Mouse (Mus musculus) small intestine, adult 2 months (tissue): ENCODE measurements around the gene Sat2. TPM values are rescaled to one million over a fixed set of nuclear protein-coding genes. Genes with fewer than 3 reads are reported as not detected.
A peak's percentile ranks its signal among the peaks of the same experiment; 100 is the strongest.

Source experiments
- H3K27ac ChIP-seq: fragments of 200-500 bp; 2 replicates; pipeline ENCODE4 v1.5.1; 2012; ENCODE audit warnings: low read depth, low read length, control low read depth, inconsistent platforms; ENCODE audit not compliant: insufficient read depth
- H3K27me3 ChIP-seq: fragments of 200-500 bp; 2 replicates; pipeline ENCODE4 v1.6.1; 2012; ENCODE audit warnings: mild to moderate bottlenecking, moderate library complexity, low read length, inconsistent platforms; ENCODE audit not compliant: control insufficient read depth, insufficient read depth
- H3K36me3 ChIP-seq: fragments of 200-500 bp; 2 replicates; pipeline ENCODE4 v1.6.1; 2012; ENCODE audit warnings: mild to moderate bottlenecking, low read length, control low read depth, inconsistent platforms; ENCODE audit not compliant: control insufficient read depth, insufficient read depth
- H3K4me1 ChIP-seq: fragments of 200-500 bp; 2 replicates; pipeline ENCODE4 v1.6.1; 2012; ENCODE audit warnings: low read length, inconsistent platforms, mixed read lengths; ENCODE audit not compliant: control insufficient read depth, insufficient read depth, insufficient read length
- H3K4me3 ChIP-seq: fragments of 200-500 bp; 2 replicates; pipeline ENCODE4 v1.5.1; 2012; ENCODE audit warnings: low read depth, mild to moderate bottlenecking, control low read depth, inconsistent platforms, low read length, moderate library complexity
- CTCF ChIP-seq: fragments of 200-500 bp; IDR thresholded peaks from 2 replicates; pipeline ENCODE4 v1.5.1; 2012; ENCODE audit warnings: low read depth, mild to moderate bottlenecking, control low read depth, inconsistent platforms, low read length, moderate library complexity, mixed read lengths; ENCODE audit not compliant: insufficient replicate concordance, insufficient read length; ENCODE audit errors: extremely low read depth
- POLR2A ChIP-seq: fragments of 200-500 bp; IDR thresholded peaks from 2 replicates; pipeline ENCODE4 v1.6.1; 2012; ENCODE audit warnings: low read depth, mild to moderate bottlenecking, control low read depth, inconsistent platforms, low read length, moderate library complexity
- WGBS: fragments of 180-500 bp; shearing (Covaris S2); methylation state at CpG from one replicate; pipeline ENCODE4 v1.1.7; 2018; 5-methylcytosine and 5-hydroxymethylcytosine counted together
- polyA plus RNA-seq: library from polyadenylated mRNA; depleted of rRNA; stranded (reverse); fragments of >200 nt; gene quantifications from 2 replicates; pipeline ENCODE4 v1.2.3, GENCODE M21; 2012; rRNA removed

The Sat2 gene
- polyA plus RNA-seq, result 0.44 and 0.49 TPM in 2 replicates

GRCm38 (mm10) chr11:69621571-69622268 lies at the start of gene Sat2:
Gene Sat2 (plus strand): TSS chr11:69622024.
- peak within 1 kb of the TSS; percentile 67 for H3K4me3 ChIP-seq
- WGBS, result 17% methylated on average over 20 of the region's 20 CpGs
- no peaks in the 10 kb centered on the region for H3K36me3 ChIP-seq
- no peaks in the 10 kb centered on the region for H3K27me3 ChIP-seq
- H3K4me1 ChIP-seq, result peaks cover 12% of the 10 kb centered on the region
- H3K27ac ChIP-seq, result peak within 1 kb of the TSS; percentile 42
- TF ChIP-seq CTCF (no peak), POLR2A (no peak)

- H3K27ac ChIP-seq, result no peak overlapping the region
- no peaks in the 10 kb centered on the region for H3K27me3 ChIP-seq
- 56% methylated on average over 3 of the region's 3 CpGs for WGBS
- peaks cover 14% of the 10 kb centered on the region; the same call in 1 of the 2 replicates for H3K4me1 ChIP-seq
- no peak for TF ChIP-seq CTCF
- TF ChIP-seq POLR2A, result no peak
- peaks cover 20% of the 10 kb centered on the region for H3K36me3 ChIP-seq
- no peak overlapping the region for H3K4me3 ChIP-seq
Observed at GRCm38 (mm10) chr11:69575220-69575619, 46.6 kb upstream of the Sat2 start.

- TF ChIP-seq CTCF (no peak), POLR2A (no peak)
- peaks cover 14% of the 10 kb centered on the region; the same call in 1 of the 2 replicates for H3K4me1 ChIP-seq
- 67% methylated on average over 5 of the region's 5 CpGs for WGBS
- no peak overlapping the region for H3K27ac ChIP-seq
- peaks cover 13% of the 10 kb centered on the region for H3K36me3 ChIP-seq
- H3K4me3 ChIP-seq, result no peak overlapping the region
- H3K27me3 ChIP-seq, result no peaks in the 10 kb centered on the region
Observed at GRCm38 (mm10) chr11:69576307-69576706, 45.5 kb upstream of the Sat2 start.

- Histone ChIP-seq H3K4me1 (peaks cover 14% of the 10 kb centered on the region; the same call in 1 of the 2 replicates), H3K27me3 (no peaks in the 10 kb centered on the region), H3K36me3 (peaks cover 6% of the 10 kb centered on the region; the same call in 1 of the 2 replicates), H3K27ac (no peak overlapping the region), H3K4me3 (peak overlapping the region; percentile 85)
- TF ChIP-seq POLR2A (no peak), CTCF (no peak)
- 3% methylated on average over 15 of the region's 15 CpGs for WGBS
Observed at GRCm38 (mm10) chr11:69578301-69578700, 43.5 kb upstream of the Sat2 start.

GRCm38 (mm10) chr11:69579128-69580017 lies 42.5 kb upstream of the Sat2 start:
- H3K27ac ChIP-seq, result peak overlapping the region; percentile 87

GRCm38 (mm10) chr11:69580091-69580514 lies 41.7 kb upstream of the Sat2 start, which contains the start of the genes Wrap53 and Trp53:
Gene Wrap53 (minus strand): TSS chr11:69580255.
Gene Trp53 (plus strand): TSS chr11:69580359.
- no peak for TF ChIP-seq CTCF
- peak; percentile 53 for TF ChIP-seq POLR2A
- peak within 1 kb of the TSS; percentile 94 for H3K27ac ChIP-seq
- H3K36me3 ChIP-seq, result 0 out of 2 replicates have a peak, but pooled peaks cover 1% of the 10 kb centered on the region
- WGBS, result 1% methylated on average over 13 of the region's 13 CpGs
- peak within 1 kb of the TSS; percentile 85 for H3K4me3 ChIP-seq
- no peaks in the 10 kb centered on the region for H3K27me3 ChIP-seq
- H3K4me1 ChIP-seq, result peaks cover 13% of the 10 kb centered on the region

More at GRCm38 (mm10) chr11:69579128-69580017, 42.5 kb upstream of the Sat2 start:
- TF ChIP-seq POLR2A, result peak; percentile 55; the same call in 1 of the 2 replicates
- peak; percentile 100 for TF ChIP-seq CTCF
- Histone ChIP-seq H3K27me3 (no peaks in the 10 kb centered on the region), H3K4me1 (peaks cover 14% of the 10 kb centered on the region; the same call in 1 of the 2 replicates), H3K36me3 (peaks cover 3% of the 10 kb centered on the region; the same call in 1 of the 2 replicates), H3K4me3 (peak overlapping the region; percentile 85)
- WGBS, result under 1% methylated on average over 39 of the region's 39 CpGs

- Histone ChIP-seq H3K27me3 (no peaks in the 10 kb centered on the region), H3K27ac (peak overlapping the region; percentile 94), H3K36me3 (no peaks in the 10 kb centered on the region), H3K4me3 (peak overlapping the region; percentile 66), H3K4me1 (peaks cover 13% of the 10 kb centered on the region)
- TF ChIP-seq POLR2A (no peak), CTCF (no peak)
- WGBS, result under 1% methylated on average over 25 of the region's 25 CpGs
Observed at GRCm38 (mm10) chr11:69580572-69581146, 41.2 kb upstream of the Sat2 start.
